Mouse (Mus musculus): ENCODE measurements around the gene Mmgt2. TPM values are rescaled to one million over a fixed set of nuclear protein-coding genes. Genes with fewer than 3 reads are reported as not detected.

Gene Mmgt2
- polyA plus RNA-seq, 1 experiment from 2014 or later: 21.6 TPM

- no peak overlapping the region for H3K4me3 ChIP-seq (replicated peaks; ENCODE audit: low read depth, low read length)
- H3K27me3 ChIP-seq (ENCODE audit: control insufficient read depth, insufficient read depth, low read length): no peaks in the 10 kb centered on the region
- WGBS: 86% methylated on average over 1 of the region's 1 CpGs
- no peak overlapping the region for H3K27ac ChIP-seq (replicated peaks; ENCODE audit: low read depth, low read length)
- no peak overlapping the region for H3K4me2 ChIP-seq (ENCODE audit: low read length)
- no peaks in the 10 kb centered on the region for H3K9me3 ChIP-seq (ENCODE audit: control insufficient read depth, low read length)
- DNase-seq: no peak
- no peaks in the 10 kb centered on the region for H3K36me3 ChIP-seq (ENCODE audit: control insufficient read depth, insufficient read depth, low read length)
- no peak for ATAC-seq (ENCODE audit: low FRiP score, low TSS enrichment)
- no peaks in the 10 kb centered on the region for H3K4me1 ChIP-seq (ENCODE audit: control insufficient read depth, insufficient read depth, low read length)
- no peak overlapping the region for H3K9ac ChIP-seq (replicated peaks; ENCODE audit: low read length)
Measured at GRCm38 (mm10) chr11:62701218-62701617, 52.8 kb downstream of the Mmgt2 start.

DNA sequence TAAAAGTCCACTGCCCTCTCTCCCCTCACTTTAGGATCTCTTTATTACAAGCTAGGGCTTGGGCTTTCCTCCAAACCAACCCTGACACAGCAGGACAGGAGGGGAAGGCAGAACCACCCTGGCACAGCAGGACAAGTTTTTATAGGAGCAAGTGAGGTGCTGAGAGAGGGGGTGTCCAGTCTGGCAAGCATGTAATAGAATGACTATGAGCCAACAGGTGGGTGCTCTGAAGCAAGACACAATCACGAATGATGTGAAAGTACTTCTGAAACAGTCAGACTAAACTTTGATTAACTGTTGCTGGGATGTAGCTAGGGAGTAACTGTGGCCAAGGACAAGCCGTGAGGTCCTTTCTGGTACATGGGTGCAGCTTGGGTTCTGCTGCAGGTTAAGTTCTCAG is 57.7 kb downstream of the Mmgt2 start:
- WGBS: 93% methylated on average over 2 of the region's 2 CpGs
- no peak for ATAC-seq (ENCODE audit: low FRiP score, low TSS enrichment)
- no peak for DNase-seq
- Histone ChIP-seq H3K27me3 (ENCODE audit: control insufficient read depth, insufficient read depth, low read length) (no peaks in the 10 kb centered on the region), H3K27ac (replicated peaks; ENCODE audit: low read depth, low read length) (no peak overlapping the region), H3K4me1 (ENCODE audit: control insufficient read depth, insufficient read depth, low read length) (no peaks in the 10 kb centered on the region), H3K4me2 (ENCODE audit: low read length) (no peak overlapping the region), H3K4me3 (replicated peaks; ENCODE audit: low read depth, low read length) (no peak overlapping the region), H3K9me3 (ENCODE audit: control insufficient read depth, low read length) (no peaks in the 10 kb centered on the region), H3K9ac (replicated peaks; ENCODE audit: low read length) (no peak overlapping the region), H3K36me3 (ENCODE audit: control insufficient read depth, insufficient read depth, low read length) (peaks cover 27% of the 10 kb centered on the region)

DNA sequence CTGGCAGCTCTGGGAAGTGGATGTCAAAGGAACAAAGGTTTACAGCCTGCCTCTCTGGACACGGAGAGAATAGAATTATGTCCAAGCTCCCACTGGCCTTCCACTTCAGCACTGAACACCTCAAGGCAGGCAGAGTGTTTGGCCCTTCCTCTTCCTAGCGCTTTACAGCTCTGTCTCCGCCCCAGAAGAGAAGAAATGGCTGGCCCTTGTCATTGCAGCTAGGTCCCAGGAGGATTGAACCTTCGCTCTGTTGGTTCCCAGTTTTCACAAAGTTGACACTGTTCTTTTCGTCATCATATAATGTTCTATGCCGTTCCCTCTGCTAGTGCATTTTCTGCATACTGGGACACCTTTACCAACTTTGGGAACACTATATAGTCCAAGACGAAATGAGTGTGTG is 59.8 kb downstream of the Mmgt2 start:
- DNase-seq: no peak
- no peak overlapping the region for H3K4me3 ChIP-seq (replicated peaks; ENCODE audit: low read depth, low read length)
- H3K27me3 ChIP-seq (ENCODE audit: control insufficient read depth, insufficient read depth, low read length): no peaks in the 10 kb centered on the region
- H3K9ac ChIP-seq (replicated peaks; ENCODE audit: low read length): no peak overlapping the region
- H3K27ac ChIP-seq (replicated peaks; ENCODE audit: low read depth, low read length): no peak overlapping the region
- no peaks in the 10 kb centered on the region for H3K9me3 ChIP-seq (ENCODE audit: control insufficient read depth, low read length)
- H3K4me1 ChIP-seq (ENCODE audit: control insufficient read depth, insufficient read depth, low read length): no peaks in the 10 kb centered on the region
- no peak overlapping the region for H3K4me2 ChIP-seq (ENCODE audit: low read length)
- H3K36me3 ChIP-seq (ENCODE audit: control insufficient read depth, insufficient read depth, low read length): peaks cover 42% of the 10 kb centered on the region
- whole genome bisulfite sequencing: 80% methylated on average over 7 of the region's 7 CpGs
- no peak for ATAC-seq (ENCODE audit: low FRiP score, low TSS enrichment)

DNA sequence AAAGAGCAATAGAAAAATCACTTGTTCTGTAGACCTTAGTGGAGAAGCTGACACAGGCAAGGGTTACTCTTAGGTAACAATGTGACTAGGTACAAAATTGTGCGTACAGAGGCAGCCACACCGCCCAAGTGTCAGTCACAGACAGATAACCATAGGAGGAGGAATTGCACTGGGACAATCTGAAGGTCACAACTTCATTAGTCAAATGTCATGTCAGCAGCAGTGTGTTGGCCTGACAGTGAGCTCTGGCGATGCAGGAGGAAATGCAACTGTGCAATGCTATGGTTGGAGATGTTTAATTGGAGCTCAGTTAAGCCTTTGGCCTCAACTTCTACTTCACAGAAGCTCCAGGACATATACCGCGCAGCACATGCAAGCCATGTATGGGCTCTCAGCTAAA is 62.2 kb downstream of the Mmgt2 start:
- no peaks in the 10 kb centered on the region for H3K9me3 ChIP-seq (ENCODE audit: control insufficient read depth, low read length)
- no peaks in the 10 kb centered on the region for H3K27me3 ChIP-seq (ENCODE audit: control insufficient read depth, insufficient read depth, low read length)
- H3K4me2 ChIP-seq (ENCODE audit: low read length): no peak overlapping the region
- DNase-seq (no peak), ATAC-seq (ENCODE audit: low FRiP score, low TSS enrichment) (no peak)
- 88% methylated on average over 5 of the region's 5 CpGs for WGBS
- H3K27ac ChIP-seq (replicated peaks; ENCODE audit: low read depth, low read length): no peak overlapping the region
- peaks cover 62% of the 10 kb centered on the region for H3K36me3 ChIP-seq (ENCODE audit: control insufficient read depth, insufficient read depth, low read length)
- no peaks in the 10 kb centered on the region for H3K4me1 ChIP-seq (ENCODE audit: control insufficient read depth, insufficient read depth, low read length)
- no peak overlapping the region for H3K4me3 ChIP-seq (replicated peaks; ENCODE audit: low read depth, low read length)
- no peak overlapping the region for H3K9ac ChIP-seq (replicated peaks; ENCODE audit: low read length)

Other genes with a start within 250 kb of the Mmgt2 start
- gene Pigl, start 190.2 kb upstream of the Mmgt2 start, polyA plus RNA-seq (2014; fragmentation: Nextera tagmentation; extraction: Ambion mirVana): 6.6 and 6.7 TPM in 2 replicates
- gene Ncor1, start 190.1 kb upstream of the Mmgt2 start, polyA plus RNA-seq (2014; fragmentation: Nextera tagmentation; extraction: Ambion mirVana): 170 and 211 TPM in 2 replicates
- 72.2 and 89.3 TPM in 2 replicates for gene Cenpv, start 109.4 kb upstream of the Mmgt2 start, polyA plus RNA-seq (2014; fragmentation: Nextera tagmentation; extraction: Ambion mirVana)
- gene Ubb, start 97.5 kb upstream of the Mmgt2 start, polyA plus RNA-seq (2014; fragmentation: Nextera tagmentation; extraction: Ambion mirVana): 4,878 and 5,143 TPM in 2 replicates
- 26.4 and 28.0 TPM in 2 replicates for gene Trpv2, start 74.2 kb upstream of the Mmgt2 start, polyA plus RNA-seq (2014; fragmentation: Nextera tagmentation; extraction: Ambion mirVana)
- gene Lrrc75a, start 141 bp upstream of the Mmgt2 start, polyA plus RNA-seq (2014; fragmentation: Nextera tagmentation; extraction: Ambion mirVana): 11.1 and 13.1 TPM in 2 replicates
- 18.9 and 25.2 TPM in 2 replicates for gene Zfp287, start 83.2 kb downstream of the Mmgt2 start, polyA plus RNA-seq (2014; fragmentation: Nextera tagmentation; extraction: Ambion mirVana)
- gene Gm10428, start 104.4 kb downstream of the Mmgt2 start, polyA plus RNA-seq (2014; fragmentation: Nextera tagmentation; extraction: Ambion mirVana): not detected in 2 replicates
- gene Zfp286, start 140.8 kb downstream of the Mmgt2 start, polyA plus RNA-seq (2014; fragmentation: Nextera tagmentation; extraction: Ambion mirVana): 31.2 and 32.5 TPM in 2 replicates
- 4.5 and 6.8 TPM in 2 replicates for gene Trim16, start 171.6 kb downstream of the Mmgt2 start, polyA plus RNA-seq (2014; fragmentation: Nextera tagmentation; extraction: Ambion mirVana)
- 0.24 and 0.27 TPM in 2 replicates for gene Fbxw10, start 198.4 kb downstream of the Mmgt2 start, polyA plus RNA-seq (2014; fragmentation: Nextera tagmentation; extraction: Ambion mirVana)
- gene Tvp23b, start 230.8 kb downstream of the Mmgt2 start, polyA plus RNA-seq (2014; fragmentation: Nextera tagmentation; extraction: Ambion mirVana): 55.9 and 58.9 TPM in 2 replicates

Measured in midbrain, embryonic 14.5 days (tissue).